Mouse (Mus musculus): ENCODE measurements around the gene C1ra.
"Not testable (repeated sequence)": the region's sequence is repeated elsewhere in the genome, so short reads cannot be mapped to it uniquely, and the experiment has no call there.

DNA sequence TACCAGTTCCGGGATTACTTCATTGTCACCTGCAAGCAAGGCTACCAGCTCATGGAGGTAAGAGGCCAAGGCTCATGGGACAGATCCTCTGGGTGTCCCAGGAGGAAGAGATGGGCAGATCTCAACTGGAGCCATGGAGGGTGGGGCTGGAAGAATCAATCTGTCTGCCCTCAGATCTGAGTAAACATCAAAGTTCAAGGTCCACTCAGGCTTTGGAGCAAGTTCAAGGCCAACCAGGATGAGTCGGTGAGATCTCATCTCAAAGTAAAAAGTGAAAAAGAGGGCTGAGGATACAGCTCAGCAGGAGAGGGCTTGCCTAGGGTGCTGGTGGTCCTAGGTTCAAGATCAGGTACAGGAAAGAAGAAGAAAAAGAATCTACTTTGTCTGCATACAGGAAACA, 49.4 kb downstream of the C1ra start:
- TF ChIP-seq CTCF (IDR thresholded peaks at IDR 0.05; ENCODE audit: borderline replicate concordance, extremely low read depth, insufficient read depth, insufficient read length); POLR2A (IDR thresholded peaks at IDR 0.05; ENCODE audit: borderline replicate concordance, extremely low read depth, insufficient read depth, insufficient read length, poor library complexity, severe bottlenecking): not testable (repeated sequence)
